Mouse (Mus musculus) liver, adult 2 months (tissue): Measurements from ENCODE around the gene Dld. TPM values are rescaled to one million over a fixed set of nuclear protein-coding genes. Genes with fewer than 3 reads are reported as not detected.

Source experiments
- DNase-seq: peaks from one replicate; pipeline ENCODE4 v3.0.0-alpha.2; 2011; ENCODE audit warnings: low read depth, low spot score; ENCODE audit errors: extremely low read depth
- H3K27ac ChIP-seq: fragments of 200-500 bp; replicated peaks from 2 replicates; pipeline ENCODE4 v1.5.1; 2012; ENCODE audit warnings: low read depth, mild to moderate bottlenecking, control low read depth, inconsistent platforms, low read length; ENCODE audit not compliant: insufficient read depth
- H3K27me3 ChIP-seq: fragments of 200-500 bp; 2 replicates; pipeline ENCODE4 v1.6.1; 2012; ENCODE audit warnings: mild to moderate bottlenecking, moderate library complexity, low read length, inconsistent platforms; ENCODE audit not compliant: control insufficient read depth, insufficient read depth
- H3K36me3 ChIP-seq: fragments of 200-500 bp; 2 replicates; pipeline ENCODE4 v1.6.1; 2012; ENCODE audit warnings: low read length, inconsistent platforms; ENCODE audit not compliant: control insufficient read depth, insufficient read depth
- H3K4me1 ChIP-seq: fragments of 200-500 bp; 2 replicates; pipeline ENCODE4 v1.6.1; 2011; ENCODE audit warnings: low read length; ENCODE audit not compliant: control insufficient read depth, insufficient read depth
- H3K4me3 ChIP-seq: fragments of 200-500 bp; 2 replicates; pipeline ENCODE4 v1.5.1; 2011; ENCODE audit warnings: low read depth, mild to moderate bottlenecking, control low read depth, low read length, moderate library complexity; ENCODE audit not compliant: insufficient read depth
- H3K79me2 ChIP-seq: fragments of 200-500 bp; 2 replicates; pipeline ENCODE4 v1.6.1; 2012; ENCODE audit warnings: inconsistent platforms, mild to moderate bottlenecking, low read length, moderate library complexity; ENCODE audit not compliant: control insufficient read depth, insufficient read depth
- H3K9ac ChIP-seq: fragments of 200-500 bp; 2 replicates; pipeline ENCODE4 v1.6.1; 2012; ENCODE audit warnings: low read depth, mild to moderate bottlenecking, control low read depth, inconsistent platforms, low read length
- CTCF ChIP-seq: fragments of 200-500 bp; IDR thresholded peaks from 2 replicates; pipeline ENCODE4 v1.5.1; 2011; ENCODE audit warnings: low read depth, low read length, control low read depth
- POLR2A ChIP-seq: fragments of 200-500 bp; IDR thresholded peaks from 2 replicates; pipeline ENCODE4 v1.6.1; 2011; ENCODE audit warnings: low read length, control low read depth; ENCODE audit not compliant: insufficient read depth; ENCODE audit errors: extremely low read depth
- WGBS: fragments of 180-500 bp; shearing (Covaris S2); methylation state at CpG from one replicate; pipeline ENCODE4 v1.1.7; 2018; 5-methylcytosine and 5-hydroxymethylcytosine counted together
- polyA plus RNA-seq: library from polyadenylated mRNA; depleted of rRNA; stranded (reverse); fragments of >200 nt; gene quantifications from 2 replicates; pipeline ENCODE4 v1.2.3, GENCODE M21; 2012
- total RNA-seq: library from RNA; depleted of rRNA; stranded (reverse); fragments of >200 nt; gene quantifications from 2 replicates; pipeline ENCODE4 v1.2.3, GENCODE M21; 2014

The Dld gene
- total and polyA plus RNA-seq, 2 experiments, result 17.4 to 117 TPM

DNA sequence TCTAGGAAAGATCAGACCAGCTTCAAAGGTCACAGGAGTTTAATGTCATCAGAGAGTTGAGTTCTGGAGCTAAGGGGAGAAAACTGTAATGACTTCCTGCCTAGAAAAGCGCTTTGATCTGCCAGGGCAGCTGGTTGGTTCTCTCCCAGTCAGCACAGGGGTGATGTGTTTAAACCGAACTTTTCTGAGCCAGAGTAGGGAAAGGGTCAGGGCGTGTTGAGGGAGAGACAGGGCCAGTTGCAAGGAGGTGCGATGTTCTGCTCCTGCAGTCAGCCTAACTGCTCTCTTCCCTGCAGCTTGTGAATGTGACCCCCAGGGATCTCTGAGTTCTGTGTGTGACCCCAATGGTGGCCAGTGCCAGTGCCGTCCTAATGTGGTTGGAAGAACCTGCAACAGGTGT, 49.0 kb downstream of the Dld start:
- H3K4me1 ChIP-seq, result no peaks in the 10 kb centered on the region
- no peak overlapping the region for H3K9ac ChIP-seq
- DNase-seq, result no peak
- no peaks in the 10 kb centered on the region for H3K36me3 ChIP-seq
- WGBS, result 66% methylated on average over 5 of the region's 5 CpGs
- no peaks in the 10 kb centered on the region for H3K79me2 ChIP-seq
- H3K27me3 ChIP-seq, result peaks cover 15% of the 10 kb centered on the region
- no peak overlapping the region for H3K4me3 ChIP-seq
- H3K27ac ChIP-seq, result no peak overlapping the region
- TF ChIP-seq CTCF (no peak), POLR2A (no peak)

DNA sequence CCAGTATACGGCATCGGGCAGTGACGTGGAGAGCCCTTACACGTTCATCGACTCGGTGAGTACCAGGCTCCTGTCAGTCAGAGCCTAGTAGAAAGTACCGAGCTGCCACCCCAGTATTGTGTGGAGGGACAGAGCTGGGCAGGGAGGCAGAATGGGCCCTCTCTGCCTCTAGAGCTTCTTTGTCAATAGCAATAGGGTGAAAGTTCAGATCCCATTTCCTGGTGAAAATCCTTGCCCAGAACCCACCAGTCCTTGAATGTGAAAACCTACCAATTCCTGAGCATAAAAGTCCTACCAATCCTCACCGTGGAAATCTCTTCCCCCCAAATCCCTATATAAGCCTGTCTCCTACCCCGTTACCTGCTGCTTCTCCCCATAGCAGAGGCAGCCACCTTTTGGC, 51.0 kb downstream of the Dld start:
- Histone ChIP-seq H3K27ac (no peak overlapping the region), H3K36me3 (no peaks in the 10 kb centered on the region), H3K4me1 (no peaks in the 10 kb centered on the region), H3K4me3 (no peak overlapping the region), H3K79me2 (no peaks in the 10 kb centered on the region), H3K9ac (no peak overlapping the region), H3K27me3 (peaks cover 15% of the 10 kb centered on the region)
- no peak for DNase-seq
- TF ChIP-seq POLR2A (no peak), CTCF (no peak)
- WGBS, result 95% methylated on average over 9 of the region's 9 CpGs

- Histone ChIP-seq H3K36me3 (no peaks in the 10 kb centered on the region), H3K9ac (no peak overlapping the region), H3K79me2 (no peaks in the 10 kb centered on the region), H3K4me1 (peaks cover under 1% of the 10 kb centered on the region; the same call in 1 of the 2 replicates), H3K27ac (no peak overlapping the region), H3K4me3 (no peak overlapping the region), H3K27me3 (peaks cover 15% of the 10 kb centered on the region)
- no peak for TF ChIP-seq CTCF
- TF ChIP-seq POLR2A, result no peak
- WGBS, result 79% methylated on average over 14 of the region's 14 CpGs
- no peak for DNase-seq
These were observed 51.5 kb downstream of the Dld start for GRCm38 (mm10) chr12:31299676-31300197.

DNA sequence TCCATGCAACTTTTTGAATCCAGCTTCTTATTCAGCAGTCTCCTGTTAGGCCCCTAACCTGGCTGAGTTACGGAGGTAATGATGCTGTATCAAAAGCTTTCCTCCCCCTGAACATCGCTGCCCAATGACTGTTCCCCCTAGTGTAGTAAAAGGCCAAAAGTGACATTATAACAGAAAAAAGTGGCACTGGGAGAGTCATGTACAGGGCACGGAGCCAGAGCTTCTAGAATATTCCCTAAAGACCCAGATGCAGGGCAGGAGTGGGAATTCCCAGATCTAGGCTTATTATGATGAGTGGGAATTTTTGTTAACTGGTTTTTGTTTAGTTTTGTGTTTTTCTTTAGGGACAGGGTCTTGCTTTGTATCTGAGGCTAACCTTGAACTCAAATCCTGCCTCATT, 52.1 kb downstream of the Dld start:
- no peak overlapping the region for H3K9ac ChIP-seq
- TF ChIP-seq POLR2A (no peak), CTCF (no peak)
- peaks cover 2% of the 10 kb centered on the region; the same call in 1 of the 2 replicates for H3K4me1 ChIP-seq
- peaks cover 15% of the 10 kb centered on the region for H3K27me3 ChIP-seq
- DNase-seq, result no peak
- H3K79me2 ChIP-seq, result no peaks in the 10 kb centered on the region
- H3K36me3 ChIP-seq, result no peaks in the 10 kb centered on the region
- 96% methylated on average over 3 of the region's 3 CpGs for WGBS
- no peak overlapping the region for H3K27ac ChIP-seq
- H3K4me3 ChIP-seq, result no peak overlapping the region

DNA sequence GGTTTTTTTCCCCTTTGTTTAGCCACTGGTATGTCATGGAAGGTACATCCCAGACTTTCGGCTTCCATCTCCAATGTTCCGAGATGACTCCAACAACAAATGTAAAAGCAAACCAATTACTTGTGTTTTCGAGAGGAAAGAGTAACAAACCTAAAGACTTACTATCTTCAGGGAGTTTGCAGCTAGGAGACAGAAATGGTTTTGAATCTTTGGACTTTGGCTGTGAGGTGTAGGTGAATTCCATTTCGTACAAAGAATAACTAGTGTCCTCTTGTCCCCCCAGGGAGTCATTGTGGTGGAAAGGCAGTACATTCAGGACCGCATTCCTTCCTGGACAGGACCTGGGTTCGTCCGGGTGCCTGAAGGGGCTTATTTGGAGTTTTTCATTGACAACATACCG, 52.7 kb downstream of the Dld start:
- no peak overlapping the region for H3K9ac ChIP-seq
- TF ChIP-seq CTCF (no peak), POLR2A (no peak)
- no peaks in the 10 kb centered on the region for H3K79me2 ChIP-seq
- 93% methylated on average over 8 of the region's 8 CpGs for WGBS
- H3K27me3 ChIP-seq, result peaks cover 15% of the 10 kb centered on the region
- no peak overlapping the region for H3K27ac ChIP-seq
- DNase-seq, result no peak
- H3K4me1 ChIP-seq, result peaks cover 5% of the 10 kb centered on the region
- no peaks in the 10 kb centered on the region for H3K36me3 ChIP-seq
- no peak overlapping the region for H3K4me3 ChIP-seq

- 90% methylated on average over 4 of the region's 4 CpGs for WGBS
- DNase-seq, result no peak
- H3K9ac ChIP-seq, result no peak overlapping the region
- peaks cover 15% of the 10 kb centered on the region for H3K27me3 ChIP-seq
- TF ChIP-seq POLR2A, result no peak
- TF ChIP-seq CTCF, result no peak
- H3K4me1 ChIP-seq, result peaks cover 5% of the 10 kb centered on the region
- H3K79me2 ChIP-seq, result no peaks in the 10 kb centered on the region
- no peaks in the 10 kb centered on the region for H3K36me3 ChIP-seq
- no peak overlapping the region for H3K4me3 ChIP-seq
- no peak overlapping the region for H3K27ac ChIP-seq
These were observed 53.1 kb downstream of the Dld start for GRCm38 (mm10) chr12:31298122-31298521.
